Mouse (Mus musculus) stomach, embryonic 14.5 days (tissue): Measurements from ENCODE around the gene Wiz. TPM values are rescaled to one million over a fixed set of nuclear protein-coding genes. Genes with fewer than 3 reads are reported as not detected.

Experiments used
- ATAC-seq: fragments of 200-750 bp; cut with Nextera tagmentation; 2 replicates; pipeline ENCODE4 v1.8.0; 2017; ENCODE audit warnings: low read depth, moderate TSS enrichment; ENCODE audit not compliant: insufficient number of reproducible peaks, insufficient read depth, low FRiP score
- H3K27ac ChIP-seq: fragments of 300-500 bp; sonication (generic); 2 replicates; pipeline ENCODE4 v1.5.1; 2014; ENCODE audit warnings: mild to moderate bottlenecking, low read length, moderate library complexity, mixed read lengths
- H3K27me3 ChIP-seq: fragments of 300-500 bp; sonication (generic); 2 replicates; pipeline ENCODE4 v1.6.1; 2014; ENCODE audit warnings: low read length, control low read depth, mixed read lengths; ENCODE audit not compliant: control insufficient read depth, insufficient read depth
- H3K36me3 ChIP-seq: fragments of 300-500 bp; sonication (generic); 2 replicates; pipeline ENCODE4 v1.6.1; 2014; ENCODE audit warnings: mild to moderate bottlenecking, control low read depth, low read length, moderate library complexity, mixed read lengths; ENCODE audit not compliant: control insufficient read depth, insufficient read depth
- H3K4me1 ChIP-seq: fragments of 300-500 bp; sonication (generic); 2 replicates; pipeline ENCODE4 v1.6.1; 2014; ENCODE audit warnings: low read length, control low read depth, mixed read lengths; ENCODE audit not compliant: control insufficient read depth, insufficient read depth
- H3K4me2 ChIP-seq: fragments of 300-500 bp; sonication (generic); replicated peaks from 2 replicates; pipeline ENCODE4 v1.6.1; 2014; ENCODE audit warnings: low read depth, low read length, control low read depth
- H3K4me3 ChIP-seq: fragments of 300-500 bp; sonication (generic); 2 replicates; pipeline ENCODE4 v1.5.1; 2014; ENCODE audit warnings: low read depth, low read length, control low read depth
- H3K9ac ChIP-seq: fragments of 300-500 bp; sonication (generic); replicated peaks from 2 replicates; pipeline ENCODE4 v1.6.1; 2014; ENCODE audit warnings: low read depth, mild to moderate bottlenecking, control low read depth, low read length, moderate library complexity, mixed read lengths
- H3K9me3 ChIP-seq: fragments of 300-500 bp; sonication (generic); 2 replicates; pipeline ENCODE4 v1.6.1; 2016; ENCODE audit warnings: low read depth, low read length, control low read depth; ENCODE audit not compliant: control insufficient read depth
- WGBS: fragments of 180-500 bp; shearing (Covaris S2); extraction: QIAGEN DNeasy Blood & Tissue Kit; methylation state at CpG from one replicate; pipeline ENCODE4 v1.1.7; 2014; 5-methylcytosine and 5-hydroxymethylcytosine counted together
- polyA plus RNA-seq: library from polyadenylated mRNA; unstranded; fragments of >200 nt; fragmentation: Nextera tagmentation; extraction: Ambion mirVana; gene quantifications from 2 replicates; pipeline ENCODE4 v1.2.1, GENCODE M21; 2014

Wiz gene
- polyA plus RNA-seq, 1 experiment from 2014 or later: 32.2 TPM

- Histone ChIP-seq H3K4me2 (no peak overlapping the region), H3K27me3 (peaks cover 9% of the 10 kb centered on the region; the same call in 1 of the 2 replicates), H3K36me3 (no peaks in the 10 kb centered on the region), H3K9me3 (no peaks in the 10 kb centered on the region), H3K27ac (no peak overlapping the region), H3K9ac (no peak overlapping the region), H3K4me3 (no peak overlapping the region), H3K4me1 (no peaks in the 10 kb centered on the region)
- no peak for ATAC-seq
- 93% methylated on average over 14 of the region's 14 CpGs for WGBS
Observed at GRCm38 (mm10) chr17:32416771-32417170, 27.5 kb upstream of the Wiz start.

- no peaks in the 10 kb centered on the region for H3K9me3 ChIP-seq
- H3K4me1 ChIP-seq: no peaks in the 10 kb centered on the region
- 31% methylated on average over 24 of the region's 24 CpGs for WGBS
- ATAC-seq: no peak
- no peak overlapping the region for H3K4me3 ChIP-seq
- no peak overlapping the region for H3K9ac ChIP-seq
- H3K36me3 ChIP-seq: no peaks in the 10 kb centered on the region
- H3K4me2 ChIP-seq: no peak overlapping the region
- H3K27ac ChIP-seq: no peak overlapping the region
- peaks cover 9% of the 10 kb centered on the region; the same call in 1 of the 2 replicates for H3K27me3 ChIP-seq
Observed at GRCm38 (mm10) chr17:32415417-32416020, 26.3 kb upstream of the Wiz start.

- H3K9me3 ChIP-seq: no peaks in the 10 kb centered on the region
- no peak overlapping the region for H3K4me2 ChIP-seq
- WGBS: 86% methylated on average over 6 of the region's 6 CpGs
- H3K4me3 ChIP-seq: no peak overlapping the region
- no peaks in the 10 kb centered on the region for H3K4me1 ChIP-seq
- no peak overlapping the region for H3K9ac ChIP-seq
- H3K36me3 ChIP-seq: no peaks in the 10 kb centered on the region
- peaks cover 9% of the 10 kb centered on the region; the same call in 1 of the 2 replicates for H3K27me3 ChIP-seq
- no peak overlapping the region for H3K27ac ChIP-seq
- no peak for ATAC-seq
Observed at GRCm38 (mm10) chr17:32411898-32412297, 22.7 kb upstream of the Wiz start.

- Histone ChIP-seq H3K4me2 (no peak within 1 kb of the TSS), H3K4me3 (no peak within 1 kb of the TSS), H3K9ac (no peak within 1 kb of the TSS), H3K27me3 (peaks cover 6% of the 10 kb centered on the region; the same call in 1 of the 2 replicates), H3K36me3 (no peaks in the 10 kb centered on the region), H3K4me1 (no peaks in the 10 kb centered on the region), H3K27ac (no peak within 1 kb of the TSS), H3K9me3 (no peaks in the 10 kb centered on the region)
- no peak for ATAC-seq
- WGBS: 75% methylated on average over 8 of the region's 8 CpGs
Observed at GRCm38 (mm10) chr17:32403417-32403816, 14.2 kb upstream of the Wiz start, which contains the start of gene Rasal3. Rasal3 (minus strand) TSS chr17:32403583.

- H3K4me2 ChIP-seq: no peak overlapping the region
- H3K4me3 ChIP-seq: no peak overlapping the region
- H3K9ac ChIP-seq: no peak overlapping the region
- no peaks in the 10 kb centered on the region for H3K4me1 ChIP-seq
- no peaks in the 10 kb centered on the region for H3K9me3 ChIP-seq
- peaks cover 12% of the 10 kb centered on the region for H3K27me3 ChIP-seq
- ATAC-seq: no peak
- WGBS: 64% methylated on average over 11 of the region's 11 CpGs
- H3K36me3 ChIP-seq: no peaks in the 10 kb centered on the region
- no peak overlapping the region for H3K27ac ChIP-seq
Observed at GRCm38 (mm10) chr17:32402779-32403157, 13.5 kb upstream of the Wiz start.

- WGBS: 76% methylated on average over 9 of the region's 9 CpGs
- H3K9ac ChIP-seq: no peak overlapping the region
- H3K4me2 ChIP-seq: no peak overlapping the region
- H3K9me3 ChIP-seq: no peaks in the 10 kb centered on the region
- no peaks in the 10 kb centered on the region for H3K4me1 ChIP-seq
- H3K36me3 ChIP-seq: no peaks in the 10 kb centered on the region
- no peak overlapping the region for H3K27ac ChIP-seq
- peaks cover 18% of the 10 kb centered on the region for H3K27me3 ChIP-seq
- ATAC-seq: no peak
- H3K4me3 ChIP-seq: no peak overlapping the region
Observed at GRCm38 (mm10) chr17:32402011-32402778, 13.0 kb upstream of the Wiz start.

GRCm38 (mm10) chr17:32396266-32396665 lies 7.0 kb upstream of the Wiz start:
- peaks cover 64% of the 10 kb centered on the region for H3K27me3 ChIP-seq
- H3K4me2 ChIP-seq: peak overlapping the region; percentile 39
- no peak overlapping the region for H3K27ac ChIP-seq
- H3K4me3 ChIP-seq: peak overlapping the region; percentile 15; the same call in 1 of the 2 replicates
- ATAC-seq: no peak
- no peaks in the 10 kb centered on the region for H3K4me1 ChIP-seq
- H3K9me3 ChIP-seq: no peaks in the 10 kb centered on the region
- 5% methylated on average over 37 of the region's 37 CpGs for whole genome bisulfite sequencing
- H3K9ac ChIP-seq: no peak overlapping the region
- no peaks in the 10 kb centered on the region for H3K36me3 ChIP-seq

- Histone ChIP-seq H3K9me3 (no peaks in the 10 kb centered on the region), H3K27me3 (peaks cover 66% of the 10 kb centered on the region), H3K9ac (no peak overlapping the region), H3K4me2 (no peak overlapping the region), H3K36me3 (no peaks in the 10 kb centered on the region), H3K27ac (no peak overlapping the region), H3K4me1 (no peaks in the 10 kb centered on the region), H3K4me3 (no peak overlapping the region)
- no peak for ATAC-seq
- WGBS: 89% methylated on average over 10 of the region's 10 CpGs
Observed at GRCm38 (mm10) chr17:32393944-32394343, 4.7 kb upstream of the Wiz start.
